Mouse (Mus musculus) yolk sac, embryonic 10.5 days (tissue): ENCODE measurements around the gene Ccl22.
A peak's percentile ranks its signal among the peaks of the same experiment; 100 is the strongest.

Experiments
- DNase-seq: peaks from one replicate; pipeline ENCODE4 v3.0.0-alpha.2; 2017; ENCODE audit warnings: low spot score

Ccl22 gene

GRCm38 (mm10) chr8:94745476-94746184 lies at the start of gene Ccl22:
Gene Ccl22 (plus strand): TSS chr8:94745590.
- DNase-seq, result no peak

GRCm38 (mm10) chr8:94695994-94696384 lies 49.4 kb upstream of the Ccl22 start, which contains the start of gene Pllp:
Gene Pllp (minus strand): TSS chr8:94696278.
- DNase-seq, result peak; percentile 81

- no peak for DNase-seq
Measured at GRCm38 (mm10) chr8:94696566-94696965, 48.8 kb upstream of the Ccl22 start.

GRCm38 (mm10) chr8:94697956-94698355 lies 47.4 kb upstream of the Ccl22 start:
- no peak for DNase-seq

GRCm38 (mm10) chr8:94699366-94699765 lies 46.0 kb upstream of the Ccl22 start:
- no peak for DNase-seq

GRCm38 (mm10) chr8:94700421-94700935 lies 44.9 kb upstream of the Ccl22 start:
- no peak for DNase-seq

GRCm38 (mm10) chr8:94702156-94702555 lies 43.2 kb upstream of the Ccl22 start:
- DNase-seq, result no peak

- DNase-seq, result peak; percentile 89
Measured at GRCm38 (mm10) chr8:94702844-94703813, 42.3 kb upstream of the Ccl22 start.

GRCm38 (mm10) chr8:94703972-94704668 lies 41.3 kb upstream of the Ccl22 start:
- peak; percentile 97 for DNase-seq

- no peak for DNase-seq
Measured at GRCm38 (mm10) chr8:94704669-94704984, 40.8 kb upstream of the Ccl22 start.

- DNase-seq, result no peak
Measured at GRCm38 (mm10) chr8:94705581-94706245, 39.7 kb upstream of the Ccl22 start.

- no peak for DNase-seq
Measured at GRCm38 (mm10) chr8:94706732-94707395, 38.5 kb upstream of the Ccl22 start.

GRCm38 (mm10) chr8:94710336-94710735 lies 35.1 kb upstream of the Ccl22 start:
- no peak for DNase-seq

GRCm38 (mm10) chr8:94711160-94711718 lies 34.2 kb upstream of the Ccl22 start:
- no peak for DNase-seq

GRCm38 (mm10) chr8:94714556-94714955 lies 30.8 kb upstream of the Ccl22 start:
- DNase-seq, result no peak

GRCm38 (mm10) chr8:94715871-94716270 lies 29.5 kb upstream of the Ccl22 start:
- DNase-seq, result no peak

- DNase-seq, result no peak
Measured at GRCm38 (mm10) chr8:94716841-94717240, 28.5 kb upstream of the Ccl22 start.

GRCm38 (mm10) chr8:94725998-94726397 lies 19.4 kb upstream of the Ccl22 start:
- no peak for DNase-seq

GRCm38 (mm10) chr8:94729301-94729700 lies 16.1 kb upstream of the Ccl22 start:
- no peak for DNase-seq

- DNase-seq, result no peak
Measured at GRCm38 (mm10) chr8:94733821-94734465, 11.4 kb upstream of the Ccl22 start.
